Mouse (Mus musculus) thymus, postnatal 25 days (tissue): Measurements from ENCODE around the gene Wsb1.

ENCODE experiments used
- DNase-seq: peaks from one replicate; pipeline ENCODE4 v3.0.0; 2022

Gene Wsb1

DNA sequence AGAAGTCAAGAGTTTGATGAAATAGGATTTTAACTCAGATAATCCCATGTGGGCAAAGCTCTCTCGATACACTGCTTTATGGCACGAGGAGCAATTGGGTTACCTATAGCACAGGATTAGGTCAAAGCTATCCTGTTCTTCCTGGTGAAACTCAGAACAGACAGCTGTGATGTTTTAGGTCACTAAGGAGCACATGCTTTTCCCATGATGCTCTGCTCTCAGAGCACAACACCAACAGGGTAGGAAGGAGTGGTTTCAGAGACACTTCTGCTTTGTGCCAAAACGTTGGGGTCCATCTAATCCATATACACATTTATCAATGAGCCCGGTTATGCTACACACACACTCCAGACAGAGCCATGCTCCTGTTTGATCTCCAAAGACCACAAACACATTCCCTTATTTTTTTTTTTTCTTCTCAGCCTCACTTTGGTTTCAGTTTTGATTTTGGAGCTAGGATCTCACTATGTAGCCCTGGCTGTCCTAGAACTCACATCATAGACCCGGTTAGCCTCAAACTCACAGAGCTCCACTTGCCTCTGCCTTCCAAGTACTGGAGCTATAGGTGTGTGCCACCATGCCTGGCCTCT lies 44.5 kb downstream of the Wsb1 start:
- no peak for DNase-seq

DNA sequence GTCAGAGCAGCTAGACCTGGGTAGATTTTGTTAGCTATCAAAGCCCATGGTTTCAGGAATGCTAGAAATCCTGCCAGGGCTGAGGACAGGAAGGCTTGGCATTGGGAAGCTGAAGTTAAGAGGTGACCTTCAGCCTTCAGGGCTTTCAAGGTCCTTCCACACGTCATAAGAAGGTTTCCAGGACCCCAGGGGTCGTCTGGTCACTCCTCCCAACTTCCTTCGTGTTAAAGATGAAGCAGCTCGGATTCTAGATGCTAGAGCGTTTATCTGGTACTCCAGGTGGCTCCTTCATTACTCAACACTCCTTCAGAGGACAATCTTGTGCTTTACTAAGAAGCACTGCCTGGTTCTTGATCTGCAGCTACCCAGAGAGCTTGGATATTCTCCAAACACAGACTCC lies 45.4 kb downstream of the Wsb1 start:
- no peak for DNase-seq

DNA sequence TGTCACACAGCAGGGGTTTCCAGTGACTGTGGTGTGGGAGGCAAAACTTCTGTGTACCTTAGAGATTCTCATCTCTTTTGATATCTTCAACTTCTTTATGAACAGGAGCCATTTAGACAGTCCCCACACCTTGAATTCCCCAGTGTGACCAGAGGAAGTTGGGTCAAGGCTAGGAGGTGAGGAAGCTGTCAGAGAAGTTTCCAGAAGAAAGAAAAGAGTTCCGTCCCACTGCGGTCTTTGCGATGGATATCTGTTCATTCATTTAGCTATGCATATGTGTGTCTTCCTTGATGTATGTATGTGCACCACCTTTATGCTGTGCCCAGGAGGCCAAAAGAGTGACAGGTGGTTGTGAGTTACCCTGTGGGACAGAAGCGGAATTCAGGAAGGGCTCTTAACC lies 46.0 kb downstream of the Wsb1 start:
- no peak for DNase-seq

DNA sequence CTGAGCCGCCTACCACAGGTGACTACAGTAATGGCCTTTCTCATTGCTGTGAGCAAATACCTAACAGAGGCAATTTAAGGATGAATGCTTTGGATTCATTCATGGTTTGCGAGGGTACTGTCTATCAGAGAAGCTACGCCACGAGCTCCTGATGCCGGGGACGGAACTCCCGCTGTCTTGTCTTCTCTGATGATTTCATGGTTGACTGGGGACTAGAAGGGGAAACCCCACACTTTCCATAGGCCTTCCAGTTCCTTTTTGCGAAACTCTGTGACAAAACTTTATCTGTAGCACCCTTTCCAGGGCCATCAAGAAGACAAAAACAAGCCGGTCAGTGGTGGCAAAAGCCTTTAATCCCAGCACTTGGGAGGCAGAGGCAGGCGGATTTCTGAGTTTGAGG lies 46.8 kb downstream of the Wsb1 start:
- no peak for DNase-seq

DNA sequence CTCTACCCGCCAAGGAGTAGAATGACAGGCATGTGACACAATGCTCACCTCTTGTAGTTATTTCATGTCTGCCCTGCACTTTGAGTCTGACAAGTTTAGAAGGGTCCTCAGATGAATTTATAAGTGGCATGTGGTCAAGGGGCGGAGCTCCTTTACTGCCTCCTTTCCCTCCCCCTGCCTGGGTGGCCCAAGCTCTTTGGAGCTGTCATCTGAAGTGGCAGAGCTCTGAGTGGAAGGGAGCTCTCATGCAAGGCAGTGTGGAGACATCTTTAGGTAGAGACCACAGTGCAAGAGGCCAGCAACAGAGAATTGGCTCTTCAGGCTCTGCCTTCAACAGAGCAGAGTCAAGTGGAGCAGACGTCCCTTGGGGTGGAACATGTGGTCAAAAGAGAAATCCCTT lies 50.0 kb downstream of the Wsb1 start:
- DNase-seq = no peak

DNA sequence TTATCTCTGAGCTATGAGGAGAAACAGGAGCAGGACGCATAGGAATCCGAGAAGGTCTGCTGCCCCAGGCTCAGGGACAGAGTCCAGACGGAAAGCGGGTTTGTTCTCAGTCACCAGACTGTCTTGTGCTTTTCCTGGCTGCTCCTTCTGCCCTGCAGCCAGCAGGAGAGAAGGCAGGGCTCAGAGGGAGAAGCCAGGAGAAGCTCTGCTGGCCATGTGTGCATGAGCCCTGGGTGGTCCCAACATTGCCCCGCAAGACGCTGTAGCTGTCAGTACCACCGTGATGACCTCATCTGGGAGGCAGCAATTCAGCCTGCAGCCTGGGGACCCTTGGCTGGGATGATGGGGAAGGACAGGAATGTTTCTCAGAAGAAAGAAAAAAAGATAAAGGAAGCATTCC lies 54.0 kb downstream of the Wsb1 start:
- DNase-seq = no peak

DNA sequence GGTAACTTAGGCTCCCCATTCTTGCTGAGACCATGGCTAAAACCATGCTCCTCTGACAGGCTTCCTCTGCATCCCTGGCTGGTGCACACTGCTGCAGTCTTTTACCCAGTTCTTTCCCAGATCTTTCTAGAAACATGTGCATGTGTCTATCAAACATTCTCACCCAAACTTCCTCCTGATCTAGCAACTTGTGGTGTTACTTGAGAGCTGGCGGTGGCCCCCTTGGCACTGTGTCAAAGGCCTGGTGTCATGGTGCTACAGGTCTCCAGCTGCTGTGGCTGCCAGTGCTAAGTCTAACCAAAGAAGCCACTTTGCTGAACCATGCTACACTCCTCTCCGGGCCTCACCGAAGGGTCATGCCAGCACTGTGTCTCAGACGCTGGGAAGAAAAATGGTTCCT lies 55.9 kb downstream of the Wsb1 start:
- no peak for DNase-seq

DNA sequence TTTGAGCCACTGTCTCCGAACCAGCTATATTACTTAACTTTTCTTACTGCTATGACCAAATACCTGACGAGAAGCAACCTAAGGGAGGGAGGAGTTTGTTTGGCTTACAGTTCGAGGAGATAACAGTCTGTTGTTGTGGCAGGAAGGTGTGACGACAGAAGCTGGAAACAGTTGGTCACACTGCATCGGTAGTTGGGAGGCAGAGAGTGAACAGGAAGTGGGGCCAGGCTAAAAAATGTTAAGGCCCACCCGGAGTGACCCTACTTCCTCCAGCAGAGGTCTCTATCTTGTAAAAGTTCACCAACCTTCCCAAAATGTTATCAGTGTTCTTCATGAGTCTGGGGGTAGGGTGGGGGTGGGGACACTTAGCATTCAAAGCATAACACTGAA lies 56.6 kb downstream of the Wsb1 start:
- DNase-seq = no peak

DNA sequence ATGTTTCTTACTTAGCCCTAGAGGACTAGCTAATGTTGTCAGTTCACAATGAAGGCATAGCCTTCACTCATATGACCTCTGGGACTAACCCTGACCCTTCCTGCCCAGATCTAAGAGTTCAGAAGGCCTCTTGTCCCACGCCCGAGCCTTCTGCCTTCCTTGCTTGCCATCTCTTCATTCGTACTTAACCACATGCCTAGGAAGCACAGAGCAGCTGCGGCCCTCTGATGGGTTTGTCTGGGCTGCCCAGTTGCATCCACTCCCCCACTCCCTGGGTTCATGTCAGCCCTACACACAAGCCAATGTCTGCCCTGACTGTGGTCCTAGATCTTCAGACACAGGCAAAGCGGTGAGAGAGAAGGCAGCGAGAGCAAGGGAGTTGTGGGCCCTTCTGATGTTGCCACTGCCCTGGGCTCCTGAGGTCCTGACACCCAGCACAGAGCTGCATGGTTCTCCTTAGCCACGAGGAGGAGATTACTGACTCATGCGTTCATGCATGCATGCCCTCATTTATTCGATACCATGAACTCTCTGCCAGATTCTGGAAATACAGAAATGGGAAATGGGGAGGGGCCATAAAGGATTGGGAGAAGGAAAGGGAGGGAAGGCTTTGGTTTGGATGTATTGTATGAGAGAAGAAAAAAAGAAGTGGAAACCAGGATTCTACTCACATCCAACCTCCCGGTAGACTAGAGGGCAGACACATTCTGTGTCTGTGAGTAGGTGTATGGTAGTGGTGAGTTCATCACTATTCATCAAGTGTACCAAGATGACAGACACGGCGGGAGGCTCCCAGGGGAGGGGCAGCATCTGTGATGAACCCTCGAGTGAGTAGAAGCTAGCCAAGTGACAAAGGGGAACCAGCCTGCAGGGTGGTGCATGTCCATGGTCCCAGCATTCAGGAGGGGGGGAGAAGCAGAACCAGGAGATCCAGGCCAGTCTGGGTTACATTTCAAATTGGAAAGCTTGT lies 57.3 kb downstream of the Wsb1 start:
- no peak for DNase-seq

DNA sequence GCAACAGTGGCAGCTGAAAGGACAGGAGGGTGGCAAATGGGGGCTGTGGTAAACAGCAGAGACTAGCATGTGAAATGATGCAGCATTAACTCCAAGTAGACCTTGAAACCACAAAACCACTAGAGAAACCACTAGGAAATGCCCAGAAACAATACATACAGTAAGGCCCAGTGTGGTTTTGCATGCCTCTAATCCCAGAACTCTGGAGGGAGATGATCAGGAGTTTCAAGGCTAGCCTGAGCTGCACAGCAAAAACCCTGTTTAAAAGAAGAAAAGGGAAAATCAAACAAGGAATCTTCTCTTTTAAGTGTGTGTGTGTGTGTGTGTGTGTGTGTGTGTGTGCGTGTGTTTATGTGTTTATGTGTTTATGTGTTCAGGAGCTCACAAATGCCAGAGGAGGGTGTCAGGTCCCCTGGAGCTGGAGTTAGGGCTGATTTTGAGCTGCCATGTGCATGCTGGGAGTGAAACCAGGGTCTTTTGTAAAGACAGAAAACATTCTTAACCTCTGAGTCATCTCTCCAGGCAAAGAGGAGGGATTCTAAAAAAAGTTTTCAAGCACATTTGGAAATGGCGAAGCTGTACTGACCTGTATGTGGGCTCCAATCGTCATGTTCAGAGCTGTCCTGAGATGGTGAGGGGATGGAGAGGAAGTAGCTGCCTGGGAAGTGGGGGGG lies 58.1 kb downstream of the Wsb1 start:
- no peak for DNase-seq

DNA sequence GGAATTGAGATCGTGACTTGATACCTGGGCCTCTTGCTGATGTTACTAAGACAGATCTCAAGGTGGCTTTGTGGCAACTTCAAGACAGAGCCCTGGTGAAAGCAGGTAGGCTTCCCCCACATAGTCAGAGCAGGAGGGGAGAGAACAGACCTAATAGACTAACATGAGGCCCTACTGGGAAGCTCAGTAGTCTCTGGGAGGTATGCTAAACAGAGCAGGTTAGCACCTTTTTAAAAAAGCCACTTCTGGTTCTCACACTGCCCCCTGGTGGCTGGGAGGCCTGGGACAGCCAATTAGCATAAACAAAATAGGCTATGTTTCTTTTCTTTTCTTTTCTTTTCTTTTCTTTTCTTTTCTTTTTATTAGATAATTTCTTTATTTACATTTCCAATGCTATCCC lies 62.3 kb downstream of the Wsb1 start:
- peak; percentile 44 for DNase-seq

DNA sequence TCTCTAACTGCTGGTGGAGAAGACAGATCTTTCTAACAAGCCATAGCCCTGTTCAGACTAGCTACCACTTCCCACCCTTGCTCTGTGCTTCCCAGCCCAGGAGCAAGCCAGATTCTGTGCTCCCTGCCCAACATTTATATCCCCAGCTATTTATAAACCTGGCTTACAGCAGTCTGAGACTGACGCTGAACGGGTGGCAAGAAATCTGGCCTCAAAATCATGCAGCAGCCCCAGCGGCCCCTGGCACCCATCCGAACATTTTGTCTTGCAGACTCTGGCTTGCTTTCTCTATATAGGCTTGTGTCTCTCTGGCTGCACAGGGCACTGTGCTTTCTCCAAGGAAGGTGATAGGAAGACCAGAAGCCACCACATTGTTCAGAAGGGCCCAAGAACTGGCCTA lies 63.3 kb downstream of the Wsb1 start:
- no peak for DNase-seq

DNA sequence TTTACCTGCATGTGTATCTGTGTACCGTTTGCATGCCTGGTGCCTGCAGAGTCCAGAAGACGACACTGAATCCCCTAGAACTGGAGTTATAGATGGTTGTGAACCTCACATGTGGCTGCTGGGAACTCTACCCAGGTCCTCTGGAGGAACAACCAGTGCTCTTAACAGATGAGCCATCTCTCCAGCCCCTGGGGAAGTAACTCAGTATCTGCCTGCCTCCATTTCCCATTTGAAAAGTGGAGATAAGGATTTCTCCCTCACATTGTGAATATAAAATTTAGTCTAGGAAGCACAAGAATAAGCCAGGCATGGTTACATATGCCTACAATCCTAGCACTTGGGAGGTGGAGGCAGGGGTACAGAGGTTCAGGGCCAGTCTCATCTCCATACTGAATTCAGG lies 64.2 kb downstream of the Wsb1 start:
- no peak for DNase-seq
